Mouse (Mus musculus) lung, adult 2 months (tissue): ENCODE data around the gene Mrpl51.

ENCODE experiments used
- CTCF ChIP-seq: fragments of 200-500 bp; IDR thresholded peaks from 2 replicates; pipeline ENCODE4 v1.5.1; 2011; ENCODE audit warnings: mild to moderate bottlenecking, low read length, control low read depth; ENCODE audit not compliant: insufficient read depth
- POLR2A ChIP-seq: fragments of 200-500 bp; IDR thresholded peaks from 2 replicates; pipeline ENCODE4 v1.6.1; 2011; ENCODE audit warnings: low read depth, mild to moderate bottlenecking, control low read depth, low read length, borderline replicate concordance; ENCODE audit errors: extremely low read depth

DNA sequence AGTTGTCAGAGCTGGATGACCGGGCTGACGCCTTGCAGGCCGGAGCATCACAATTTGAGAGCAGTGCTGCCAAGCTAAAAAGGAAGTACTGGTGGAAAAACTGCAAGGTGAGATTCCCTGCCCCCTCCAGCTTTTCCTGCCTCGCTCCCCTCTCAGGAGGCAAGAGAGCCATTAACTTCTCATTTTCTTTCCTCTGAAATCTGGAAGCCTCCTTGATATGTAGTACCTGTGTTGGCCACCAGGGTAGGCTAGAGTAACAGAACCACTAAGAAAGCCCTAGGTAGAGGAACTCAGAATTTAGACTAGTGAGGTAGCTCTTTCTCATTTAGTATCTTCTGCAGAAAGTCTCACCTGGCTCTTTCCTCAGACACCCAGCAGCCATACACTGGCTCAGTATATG, 27.4 kb downstream of the Mrpl51 start:
- TF ChIP-seq CTCF: peak; percentile 42
- TF ChIP-seq POLR2A: no peak
